Mouse (Mus musculus) regulatory T cell (primary cell): ENCODE results near the gene Ppil6.

Source experiments
- in situ Hi-C: fragments of 300-600 bp; cut with MboI, MseI; formaldehyde crosslinking; loops from one replicate; pipeline ENCODE4 v1.15.1; 2025; ENCODE audit warnings: high pct_unique_total_duplicates

The Ppil6 gene

GRCm38 (mm10) chr10:41477278-41478181 is 12.7 kb upstream of the Ppil6 start:
- in situ Hi-C loops: loop anchor here (5.0 to 10.0 kb wide), 2 partner anchors 175 to 1223 kb away; partner anchors contain the start of genes Ak9, Fig4 and Gtf3c6

- in situ Hi-C loops: loop anchor here (5.0 to 10.0 kb wide), 3 partner anchors 178 to 1225 kb away; partner anchors contain the start of genes Ak9, Fig4, Foxo3 and Gtf3c6
These were observed 10.3 kb upstream of the Ppil6 start for GRCm38 (mm10) chr10:41479961-41480360.

- in situ Hi-C loops: loop anchor here (10.0 kb wide), 1 partner anchor 794 kb away; the partner anchor contains the start of gene Foxo3
These were observed 9.0 kb upstream of the Ppil6 start for GRCm38 (mm10) chr10:41480938-41481880.

GRCm38 (mm10) chr10:41482446-41482845 is 7.8 kb upstream of the Ppil6 start:
- in situ Hi-C loops: loop anchor here (10.0 kb wide), 1 partner anchor 792 kb away; the partner anchor contains the start of gene Foxo3

GRCm38 (mm10) chr10:41485778-41486177 is 4.5 kb upstream of the Ppil6 start:
- in situ Hi-C loops: loop anchor here (5.0 to 10.0 kb wide), 2 partner anchors 33 to 789 kb away; partner anchors contain the start of genes Foxo3 and Zbtb24

GRCm38 (mm10) chr10:41486506-41487170 is 3.6 kb upstream of the Ppil6 start:
- in situ Hi-C loops: loop anchor here (5.0 to 10.0 kb wide), 2 partner anchors 34 to 788 kb away; partner anchors contain the start of genes Foxo3 and Zbtb24

GRCm38 (mm10) chr10:41488877-41489276 is 1.4 kb upstream of the Ppil6 start:
- in situ Hi-C loops: loop anchor here (5.0 to 10.0 kb wide), 2 partner anchors 37 to 786 kb away; partner anchors contain the start of genes Foxo3 and Zbtb24

GRCm38 (mm10) chr10:41489294-41489693 is 945 bp upstream of the Ppil6 start:
- in situ Hi-C loops: loop anchor here (5.0 to 10.0 kb wide), 2 partner anchors 37 to 786 kb away; partner anchors contain the start of genes Foxo3 and Zbtb24

- in situ Hi-C loops: no loop called here
These were observed 257 bp downstream of the Ppil6 start for GRCm38 (mm10) chr10:41490518-41490873.

- in situ Hi-C loops: no loop called here
These were observed 872 bp downstream of the Ppil6 start for GRCm38 (mm10) chr10:41491111-41491510.

GRCm38 (mm10) chr10:41500941-41501340 is 10.7 kb downstream of the Ppil6 start:
- in situ Hi-C loops: no loop called here

GRCm38 (mm10) chr10:41504996-41505395 is 14.8 kb downstream of the Ppil6 start:
- in situ Hi-C loops: loop anchor here (5.0 kb wide), 2 partner anchors 73 to 187 kb away; no protein-coding TSS in a partner anchor

- in situ Hi-C loops: loop anchor here (5.0 kb wide), 2 partner anchors 73 to 187 kb away; no protein-coding TSS in a partner anchor
These were observed 15.2 kb downstream of the Ppil6 start for GRCm38 (mm10) chr10:41505446-41505845.

GRCm38 (mm10) chr10:41509160-41509559 is 18.9 kb downstream of the Ppil6 start:
- in situ Hi-C loops: loop anchor here (5.0 kb wide), 2 partner anchors 77 to 183 kb away; no protein-coding TSS in a partner anchor

- in situ Hi-C loops: loop anchor here (10.0 kb wide), 1 partner anchor 160 kb away; no protein-coding TSS in a partner anchor
These were observed 24.1 kb downstream of the Ppil6 start for GRCm38 (mm10) chr10:41514301-41514700.

- in situ Hi-C loops: loop anchor here (10.0 kb wide), 1 partner anchor 160 kb away; no protein-coding TSS in a partner anchor
These were observed 24.7 kb downstream of the Ppil6 start for GRCm38 (mm10) chr10:41514921-41515320.

- in situ Hi-C loops: loop anchor here (10.0 kb wide), 1 partner anchor 156 kb away; no protein-coding TSS in a partner anchor
These were observed 28.3 kb downstream of the Ppil6 start for GRCm38 (mm10) chr10:41518508-41518980.

- in situ Hi-C loops: loop anchor here (10.0 kb wide), 1 partner anchor 156 kb away; no protein-coding TSS in a partner anchor
These were observed 28.9 kb downstream of the Ppil6 start, which contains the start of gene Cd164 for GRCm38 (mm10) chr10:41518981-41519618. Cd164 (plus strand) TSS chr10:41519414.

GRCm38 (mm10) chr10:41519640-41520409 is 29.6 kb downstream of the Ppil6 start:
- in situ Hi-C loops: loop anchor here (10.0 kb wide), 1 partner anchor 155 kb away; no protein-coding TSS in a partner anchor
